Mouse (Mus musculus) ovary, postnatal 10 days (tissue): ENCODE results near the gene C2.
"Not testable (repeated sequence)": the region's sequence is repeated elsewhere in the genome, so short reads cannot be mapped to it uniquely, and the experiment has no call there.

ENCODE experiments used
- DNase-seq: peaks from one replicate; pipeline ENCODE4 v3.0.0; 2022; ENCODE audit warnings: low spot score

C2 gene

DNA sequence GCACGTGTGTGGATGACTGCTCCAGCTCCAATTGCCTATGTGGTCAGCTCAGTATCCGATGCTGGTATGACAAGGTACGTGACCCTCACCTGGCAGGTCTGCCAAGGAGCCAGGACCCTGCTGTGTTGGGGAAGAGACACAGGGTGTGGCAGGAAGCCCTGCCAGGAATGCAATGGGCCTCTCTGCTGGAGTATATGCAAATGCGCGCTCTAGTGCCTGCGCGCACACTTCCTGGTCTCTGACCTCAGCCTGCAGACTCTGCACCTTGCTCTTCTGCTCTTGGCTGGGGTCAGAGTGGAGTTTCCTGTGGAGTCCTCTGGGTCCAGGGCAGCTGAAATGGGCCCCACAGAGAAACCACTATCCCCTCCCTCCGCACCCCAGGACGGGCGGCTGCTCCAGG is 12.9 kb upstream of the C2 start:
- no peak for DNase-seq

DNA sequence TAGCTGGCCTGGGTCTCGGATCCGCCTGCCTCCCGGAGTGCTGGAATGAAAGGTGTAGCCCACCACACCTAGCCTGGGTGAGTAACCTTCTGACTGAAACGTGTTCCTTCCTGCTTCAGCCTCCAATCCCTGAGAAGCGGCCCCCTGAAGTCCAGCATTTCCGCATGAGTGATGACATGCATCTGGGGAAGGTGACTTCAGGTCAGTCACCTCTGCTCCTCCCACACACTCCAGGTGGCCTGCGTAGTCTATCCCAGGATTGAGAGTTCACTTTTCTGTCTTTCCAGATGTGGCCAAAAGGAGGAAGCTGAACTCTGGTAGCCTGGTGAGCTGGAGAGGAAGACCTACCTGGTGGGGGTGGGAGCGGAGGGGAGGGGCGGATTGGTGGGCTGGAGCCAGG is 4.8 kb upstream of the C2 start:
- DNase-seq = no peak

DNA sequence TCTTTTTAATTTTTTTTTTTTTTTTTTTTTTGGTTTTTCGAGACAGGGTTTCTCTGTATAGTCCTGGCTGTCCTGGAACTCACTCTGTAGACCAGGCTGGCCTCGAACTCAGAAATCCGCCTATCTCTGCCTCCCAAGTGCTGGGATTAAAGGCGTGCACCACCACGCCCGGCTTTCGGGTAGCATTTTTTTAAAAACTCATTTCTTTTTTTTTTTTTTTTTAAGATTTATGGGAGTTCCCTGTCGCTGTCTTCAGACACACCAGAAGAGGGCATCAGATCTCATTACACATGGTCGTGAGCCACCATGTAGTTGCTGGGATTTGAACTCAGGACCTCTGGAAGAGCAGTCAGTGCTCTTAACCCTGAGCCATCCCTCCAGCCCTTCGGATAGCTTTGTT is 3.9 kb upstream of the C2 start:
- DNase-seq = not testable (repeated sequence)

DNA sequence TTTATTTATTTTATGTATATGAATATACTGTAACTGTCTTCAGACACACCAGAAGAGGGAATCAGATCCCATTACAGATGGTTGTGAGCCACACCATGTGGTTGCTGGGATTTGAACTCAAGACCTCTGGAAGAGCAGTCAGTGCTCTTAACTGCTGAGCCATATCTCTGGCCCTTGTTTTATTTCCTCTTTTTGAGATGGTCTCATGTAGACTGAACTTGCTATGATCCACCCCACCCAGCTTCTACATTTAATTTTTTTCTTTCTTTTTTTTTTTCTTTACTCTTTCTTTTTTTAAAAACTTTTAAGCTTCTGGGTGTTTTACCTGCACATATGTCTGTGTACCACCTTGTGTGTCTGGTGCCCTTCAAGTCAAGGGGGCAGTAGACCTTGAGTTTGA is 2.8 kb upstream of the C2 start:
- not testable (repeated sequence) for DNase-seq

DNA sequence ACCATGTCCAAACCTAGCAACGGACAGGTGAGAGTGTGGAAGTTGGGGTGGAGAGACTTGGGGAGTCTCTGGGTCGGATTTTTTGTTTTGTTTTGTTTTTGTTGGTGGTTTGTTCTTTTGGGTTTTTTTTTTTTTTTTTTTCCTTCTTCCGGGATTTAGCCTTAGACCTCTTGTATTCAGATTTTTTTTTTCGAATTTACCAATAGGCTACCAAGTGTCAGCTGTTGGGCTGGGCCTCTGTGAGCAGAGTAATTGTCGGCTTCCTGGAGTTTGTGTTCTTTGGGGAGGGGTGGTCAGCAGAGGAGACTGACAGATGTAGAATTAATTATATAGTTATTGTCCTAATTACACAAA is 1.8 kb upstream of the C2 start:
- DNase-seq = no peak

- peak; percentile 38 for DNase-seq
Measured at GRCm38 (mm10) chr17:34899053-34899889, 1.2 kb upstream of the C2 start.

- no peak for DNase-seq
Measured at GRCm38 (mm10) chr17:34898706-34899052, 614 bp upstream of the C2 start.

DNA sequence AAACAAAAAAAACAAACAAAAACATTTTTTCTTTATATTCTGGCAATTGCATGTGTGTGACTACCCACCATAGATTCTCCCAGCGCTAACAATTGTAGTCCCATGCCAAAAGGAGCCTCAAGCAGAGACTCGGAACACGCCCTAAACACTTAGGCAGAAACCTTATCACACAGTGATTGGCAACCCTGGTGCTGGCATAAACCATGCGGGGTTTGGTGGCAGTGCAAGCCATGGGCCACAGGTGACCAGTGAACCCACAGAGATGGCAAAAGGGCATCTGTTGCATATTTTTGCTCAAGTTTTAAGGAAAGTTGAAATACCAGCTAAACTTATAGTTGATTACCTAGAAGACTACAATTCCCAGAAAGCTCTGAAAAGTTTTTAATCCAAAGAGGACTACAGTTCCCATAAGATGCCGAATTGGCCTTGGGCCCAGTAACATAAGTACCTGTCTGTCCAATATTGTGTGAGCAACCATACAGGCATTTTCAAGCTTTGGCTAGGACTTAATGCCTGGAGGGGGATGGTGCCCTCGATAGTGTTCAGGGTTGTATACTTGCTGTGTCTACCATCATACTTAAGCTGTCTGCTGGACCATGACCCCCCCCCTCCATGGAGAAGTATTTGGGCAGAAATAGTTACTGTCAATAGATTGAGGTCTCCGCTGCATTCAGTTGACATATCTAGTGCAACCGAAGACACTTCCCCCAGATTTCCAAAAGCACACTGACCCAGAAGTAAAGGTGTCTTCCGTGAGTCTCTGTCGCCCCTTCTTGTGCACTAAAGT is 499 bp downstream of the C2 start:
- DNase-seq = no peak

- no peak for DNase-seq
Measured at GRCm38 (mm10) chr17:34896366-34896765, 1.7 kb downstream of the C2 start.

- DNase-seq = no peak
Measured at GRCm38 (mm10) chr17:34895724-34896123, 2.3 kb downstream of the C2 start.

- DNase-seq = peak; percentile 50
Measured at GRCm38 (mm10) chr17:34894801-34895530, 3.1 kb downstream of the C2 start.

- DNase-seq = peak; percentile 89
Measured at GRCm38 (mm10) chr17:34894074-34894597, 3.9 kb downstream of the C2 start.

- DNase-seq = no peak
Measured at GRCm38 (mm10) chr17:34893072-34893824, 4.8 kb downstream of the C2 start.

DNA sequence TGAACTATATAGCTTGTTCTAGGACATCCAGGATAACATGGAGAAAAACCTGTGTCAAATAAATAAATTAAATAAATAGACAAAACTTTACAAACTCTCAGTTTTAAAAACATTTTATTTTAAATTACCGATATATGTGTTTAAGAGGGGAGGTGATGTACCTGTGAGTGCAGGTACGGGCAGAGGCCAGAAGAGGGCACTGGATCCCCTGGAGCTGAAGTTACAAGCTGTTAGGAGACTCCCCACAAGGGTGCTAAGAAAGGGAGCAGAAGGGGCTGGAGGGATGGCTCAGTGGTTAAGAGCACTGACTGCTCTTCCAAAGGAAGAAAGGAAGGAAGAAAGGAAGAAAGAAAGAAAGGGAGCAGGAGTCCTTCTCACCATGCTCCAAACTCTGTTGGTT is 6.7 kb downstream of the C2 start:
- DNase-seq = no peak

DNA sequence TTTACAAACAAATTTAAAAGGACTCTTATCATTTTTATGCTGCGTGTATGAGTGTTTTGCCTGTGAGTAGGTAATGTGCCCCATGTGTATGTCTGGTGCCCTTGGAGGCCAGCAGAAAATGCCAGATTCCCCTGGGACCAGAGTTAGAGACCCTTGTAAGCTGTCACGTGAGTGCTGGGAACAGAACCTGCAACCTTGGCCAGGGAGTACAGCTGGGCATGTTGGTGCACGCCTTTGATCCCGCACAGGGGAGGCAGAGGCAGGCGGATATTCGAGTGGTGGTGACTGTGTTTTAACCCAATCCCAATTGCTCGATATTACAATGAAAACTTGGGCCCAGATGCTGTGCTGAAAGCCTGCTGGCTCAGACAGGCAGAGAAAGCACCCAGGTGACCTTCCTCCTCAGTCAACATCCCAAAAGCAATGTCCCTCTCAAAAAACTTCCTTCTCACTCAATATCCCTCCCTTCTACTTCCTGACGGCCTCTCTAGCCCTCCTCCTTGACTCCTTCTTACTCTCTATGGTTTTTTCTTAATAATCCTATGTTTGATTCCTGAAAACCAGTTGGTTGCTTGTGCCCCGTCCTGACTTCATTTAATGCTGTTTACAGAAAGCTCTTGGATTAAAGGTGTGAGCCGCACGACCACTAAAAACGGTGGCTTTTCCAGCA is 7.9 kb downstream of the C2 start:
- DNase-seq = no peak

DNA sequence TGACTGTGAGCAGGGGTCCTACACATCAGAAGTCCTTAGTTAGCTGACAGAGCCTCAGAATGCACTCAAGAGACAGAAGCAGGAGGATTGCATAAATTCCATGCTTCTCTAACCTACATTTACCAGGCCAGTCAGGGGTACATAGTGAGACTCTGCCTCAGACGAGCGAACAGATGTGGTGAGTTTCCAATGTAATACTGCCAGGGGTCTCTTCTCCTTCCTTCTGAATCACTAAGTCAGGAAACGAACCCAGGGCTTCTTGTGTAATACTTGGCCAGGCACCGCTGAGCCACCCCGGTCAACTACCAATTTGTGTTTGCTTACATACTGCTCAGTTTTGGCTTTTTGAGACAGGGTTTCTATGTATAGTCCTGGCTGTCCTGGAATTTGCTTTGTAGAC is 10.1 kb downstream of the C2 start:
- DNase-seq = no peak

DNA sequence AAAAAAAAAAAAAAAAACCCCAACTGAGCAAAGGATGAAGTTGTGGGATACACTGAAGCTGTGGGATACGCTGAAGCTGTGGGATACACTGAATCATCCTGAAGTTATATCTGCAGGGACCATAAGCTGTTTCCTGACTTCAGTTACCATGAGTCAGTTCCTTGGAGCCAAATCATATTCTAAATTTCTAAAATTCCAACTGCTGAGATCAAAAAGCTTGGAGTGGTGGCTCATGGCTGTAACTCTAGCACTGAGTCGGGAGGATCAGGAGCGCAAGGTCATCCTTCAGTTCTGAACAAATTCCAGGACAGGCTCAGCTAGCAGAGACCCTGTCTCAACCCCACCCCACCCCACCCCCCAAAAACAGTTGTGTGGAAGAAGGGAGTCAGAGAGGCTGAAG is 12.4 kb downstream of the C2 start:
- no peak for DNase-seq

DNA sequence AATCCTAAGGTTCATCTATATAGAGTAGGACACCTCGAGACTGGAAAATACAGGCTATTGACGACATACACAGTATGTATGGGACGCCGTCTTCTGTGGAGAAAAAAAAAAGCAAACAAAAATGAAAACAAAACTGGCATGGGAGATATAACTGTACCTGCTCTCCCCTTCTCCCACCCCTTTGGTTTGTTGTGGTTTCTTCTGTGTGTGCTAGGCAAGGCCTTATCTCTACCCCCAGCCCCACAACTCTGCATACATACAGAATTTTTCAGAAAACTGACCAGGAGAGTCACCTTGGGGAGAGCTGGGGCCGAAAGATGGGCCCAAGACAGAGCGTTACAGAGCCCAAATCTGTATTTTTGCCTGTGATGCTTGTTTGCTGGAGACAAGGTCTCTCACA is 13.4 kb downstream of the C2 start:
- DNase-seq = no peak

DNA sequence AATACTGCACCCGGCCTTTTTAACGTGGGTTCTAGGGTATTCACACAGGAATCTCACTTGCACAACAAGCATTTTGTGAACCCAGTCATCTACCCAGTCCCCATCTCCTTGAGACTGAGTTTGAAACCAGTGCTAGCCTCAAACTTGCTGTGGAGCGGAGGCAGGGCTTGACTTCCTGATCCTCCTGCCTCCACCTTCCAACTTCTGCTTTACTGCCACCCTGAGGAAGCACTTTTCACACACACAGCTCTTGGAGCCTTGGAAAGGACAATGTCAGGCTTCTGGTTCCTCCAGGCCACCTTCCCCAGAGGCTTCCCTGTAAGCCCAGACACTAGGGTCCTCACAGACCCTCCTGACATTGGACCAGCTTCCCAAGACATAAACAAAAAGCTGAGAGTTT is 14.7 kb downstream of the C2 start:
- no peak for DNase-seq

GRCm38 (mm10) chr17:34881683-34882310 is 16.3 kb downstream of the C2 start, which contains the start of gene Gm20547:
Gene Gm20547, minus strand, starts transcription at chr17:34882042.
- no peak for DNase-seq

- no peak for DNase-seq
Measured at GRCm38 (mm10) chr17:34881166-34881565, 16.9 kb downstream of the C2 start.
